Mouse (Mus musculus) liver, embryonic 15.5 days (tissue): ENCODE measurements around the gene Sdk2. TPM values are rescaled to one million over a fixed set of nuclear protein-coding genes. Genes with fewer than 3 reads are reported as not detected.

Experiments
- ATAC-seq: fragments of 200-750 bp; cut with Nextera tagmentation; 2 replicates; pipeline ENCODE4 v1.8.0; 2017; ENCODE audit warnings: moderate number of reproducible peaks, mild to moderate bottlenecking, moderate library complexity; ENCODE audit not compliant: insufficient read depth
- H3K27ac ChIP-seq: fragments of 300-500 bp; sonication (generic); replicated peaks from 2 replicates; pipeline ENCODE4 v1.5.1; 2015; ENCODE audit warnings: mild to moderate bottlenecking, inconsistent platforms
- H3K27me3 ChIP-seq: fragments of 300-500 bp; sonication (generic); 2 replicates; pipeline ENCODE4 v1.6.1; 2015; ENCODE audit warnings: mild to moderate bottlenecking, inconsistent platforms
- H3K36me3 ChIP-seq: fragments of 300-500 bp; sonication (generic); replicated peaks from 2 replicates; pipeline ENCODE4 v1.6.1; 2015; ENCODE audit warnings: moderate library complexity, mild to moderate bottlenecking, inconsistent platforms
- H3K4me1 ChIP-seq: fragments of 300-500 bp; sonication (generic); replicated peaks from 2 replicates; pipeline ENCODE4 v1.6.1; 2015; ENCODE audit warnings: inconsistent platforms
- H3K4me2 ChIP-seq: fragments of 300-500 bp; sonication (generic); 2 replicates; pipeline ENCODE4 v1.6.1; 2015; ENCODE audit warnings: moderate library complexity, mild to moderate bottlenecking, inconsistent platforms
- H3K4me3 ChIP-seq: fragments of 300-500 bp; sonication (generic); replicated peaks from 2 replicates; pipeline ENCODE4 v1.5.1; 2015; ENCODE audit warnings: mild to moderate bottlenecking, inconsistent platforms
- H3K9ac ChIP-seq: fragments of 300-500 bp; sonication (generic); 2 replicates; pipeline ENCODE4 v1.6.1; 2015; ENCODE audit warnings: moderate library complexity, mild to moderate bottlenecking, inconsistent platforms
- H3K9me3 ChIP-seq: fragments of 300-500 bp; sonication (generic); replicated peaks from 2 replicates; pipeline ENCODE4 v1.6.1; 2016; ENCODE audit warnings: inconsistent platforms
- WGBS: fragments of 180-500 bp; shearing (Covaris S2); methylation state at CpG from one replicate; pipeline ENCODE4 v1.1.7; 2015; ENCODE audit warnings: mixed read lengths; ENCODE audit not compliant: insufficient replicate concordance; 5-methylcytosine and 5-hydroxymethylcytosine counted together
- polyA plus RNA-seq: library from polyadenylated mRNA; unstranded; fragments of >200 nt; fragmentation: Nextera tagmentation; extraction: Ambion mirVana; gene quantifications from 2 replicates; pipeline ENCODE4 v1.2.1, GENCODE M21; 2015

The Sdk2 gene
- polyA plus RNA-seq: 0.20 and 0.29 TPM in 2 replicates

GRCm38 (mm10) chr11:114066951-114067762, at the start of gene Sdk2:
Gene Sdk2 (minus strand): TSS chr11:114067046.
- ATAC-seq: no peak; the same call in 1 of the 2 replicates
- no peak within 1 kb of the TSS for H3K27ac ChIP-seq

GRCm38 (mm10) chr11:114115077-114115476, 48.2 kb upstream of the Sdk2 start:
- no peaks in the 10 kb centered on the region for H3K9me3 ChIP-seq
- H3K27ac ChIP-seq: no peak overlapping the region
- 72% methylated on average over 13 of the region's 13 CpGs for WGBS
- no peaks in the 10 kb centered on the region for H3K4me1 ChIP-seq
- no peak overlapping the region for H3K4me3 ChIP-seq
- no peaks in the 10 kb centered on the region for H3K27me3 ChIP-seq
- no peak overlapping the region for H3K4me2 ChIP-seq
- H3K36me3 ChIP-seq: no peaks in the 10 kb centered on the region
- H3K9ac ChIP-seq: no peak overlapping the region
- ATAC-seq: no peak

More at GRCm38 (mm10) chr11:114066951-114067762, at the start of gene Sdk2:
- 3% methylated on average over 52 of the region's 52 CpGs for WGBS
- Histone ChIP-seq H3K4me2 (peak within 1 kb of the TSS; percentile 66), H3K27me3 (peaks cover 71% of the 10 kb centered on the region), H3K9me3 (no peaks in the 10 kb centered on the region), H3K36me3 (no peaks in the 10 kb centered on the region), H3K4me3 (peak within 1 kb of the TSS; percentile 44), H3K4me1 (no peaks in the 10 kb centered on the region), H3K9ac (no peak within 1 kb of the TSS; the same call in 1 of the 2 replicates)

GRCm38 (mm10) chr11:114114674-114115073, 47.8 kb upstream of the Sdk2 start:
- no peaks in the 10 kb centered on the region for H3K9me3 ChIP-seq
- H3K4me1 ChIP-seq: no peaks in the 10 kb centered on the region
- H3K4me3 ChIP-seq: no peak overlapping the region
- H3K27ac ChIP-seq: no peak overlapping the region
- no peak for ATAC-seq
- WGBS: 65% methylated on average over 12 of the region's 12 CpGs
- no peaks in the 10 kb centered on the region for H3K36me3 ChIP-seq
- no peak overlapping the region for H3K9ac ChIP-seq
- H3K27me3 ChIP-seq: no peaks in the 10 kb centered on the region
- no peak overlapping the region for H3K4me2 ChIP-seq

GRCm38 (mm10) chr11:114110851-114111250, 44.0 kb upstream of the Sdk2 start:
- no peaks in the 10 kb centered on the region for H3K36me3 ChIP-seq
- H3K27ac ChIP-seq: no peak overlapping the region
- H3K9ac ChIP-seq: no peak overlapping the region
- ATAC-seq: no peak
- WGBS: 48% methylated on average over 3 of the region's 3 CpGs
- H3K4me2 ChIP-seq: no peak overlapping the region
- H3K27me3 ChIP-seq: no peaks in the 10 kb centered on the region
- no peaks in the 10 kb centered on the region for H3K9me3 ChIP-seq
- no peaks in the 10 kb centered on the region for H3K4me1 ChIP-seq
- no peak overlapping the region for H3K4me3 ChIP-seq

GRCm38 (mm10) chr11:114093636-114094035, 26.8 kb upstream of the Sdk2 start:
- Histone ChIP-seq H3K27ac (no peak overlapping the region), H3K9ac (no peak overlapping the region), H3K9me3 (no peaks in the 10 kb centered on the region), H3K4me2 (no peak overlapping the region), H3K4me3 (no peak overlapping the region), H3K27me3 (no peaks in the 10 kb centered on the region), H3K4me1 (no peaks in the 10 kb centered on the region), H3K36me3 (no peaks in the 10 kb centered on the region)
- ATAC-seq: no peak
- 64% methylated on average over 7 of the region's 7 CpGs for WGBS

- WGBS: 40% methylated on average over 7 of the region's 7 CpGs
- ATAC-seq: no peak
- Histone ChIP-seq H3K9me3 (no peaks in the 10 kb centered on the region), H3K4me3 (no peak overlapping the region), H3K9ac (no peak overlapping the region), H3K27ac (no peak overlapping the region), H3K4me2 (no peak overlapping the region), H3K36me3 (no peaks in the 10 kb centered on the region), H3K27me3 (no peaks in the 10 kb centered on the region), H3K4me1 (no peaks in the 10 kb centered on the region)
Measured at GRCm38 (mm10) chr11:114093175-114093574, 26.3 kb upstream of the Sdk2 start.

- no peak for ATAC-seq
- H3K4me3 ChIP-seq: no peak overlapping the region
- 70% methylated on average over 9 of the region's 9 CpGs for WGBS
- no peak overlapping the region for H3K9ac ChIP-seq
- no peak overlapping the region for H3K27ac ChIP-seq
- no peak overlapping the region for H3K4me2 ChIP-seq
- H3K27me3 ChIP-seq: no peaks in the 10 kb centered on the region
- no peaks in the 10 kb centered on the region for H3K4me1 ChIP-seq
- no peaks in the 10 kb centered on the region for H3K9me3 ChIP-seq
- no peaks in the 10 kb centered on the region for H3K36me3 ChIP-seq
Measured at GRCm38 (mm10) chr11:114080606-114081005, 13.8 kb upstream of the Sdk2 start.

- peak overlapping the region; percentile 23; the same call in 1 of the 2 replicates for H3K4me3 ChIP-seq
- no peak overlapping the region for H3K9ac ChIP-seq
- 55% methylated on average over 10 of the region's 10 CpGs for WGBS
- no peaks in the 10 kb centered on the region for H3K36me3 ChIP-seq
- peak overlapping the region; percentile 25 for H3K4me2 ChIP-seq
- ATAC-seq: no peak
- H3K9me3 ChIP-seq: no peaks in the 10 kb centered on the region
- H3K4me1 ChIP-seq: no peaks in the 10 kb centered on the region
- no peak overlapping the region for H3K27ac ChIP-seq
- H3K27me3 ChIP-seq: peaks cover 21% of the 10 kb centered on the region
Measured at GRCm38 (mm10) chr11:114072644-114073043, 5.8 kb upstream of the Sdk2 start.

GRCm38 (mm10) chr11:114071998-114072397, 5.2 kb upstream of the Sdk2 start:
- ATAC-seq: no peak
- H3K9me3 ChIP-seq: no peaks in the 10 kb centered on the region
- no peaks in the 10 kb centered on the region for H3K4me1 ChIP-seq
- no peak overlapping the region for H3K27ac ChIP-seq
- WGBS: 24% methylated on average over 8 of the region's 8 CpGs
- H3K27me3 ChIP-seq: peaks cover 27% of the 10 kb centered on the region
- H3K4me2 ChIP-seq: peak overlapping the region; percentile 25
- H3K4me3 ChIP-seq: 0 out of 2 replicates have a peak overlapping the region, but pooled peaks have one; percentile 23
- no peaks in the 10 kb centered on the region for H3K36me3 ChIP-seq
- no peak overlapping the region for H3K9ac ChIP-seq

GRCm38 (mm10) chr11:114070881-114071280, 4.0 kb upstream of the Sdk2 start:
- WGBS: 49% methylated on average over 6 of the region's 6 CpGs
- H3K27me3 ChIP-seq: peaks cover 39% of the 10 kb centered on the region
- H3K9me3 ChIP-seq: no peaks in the 10 kb centered on the region
- ATAC-seq: no peak
- no peak overlapping the region for H3K4me2 ChIP-seq
- no peak overlapping the region for H3K4me3 ChIP-seq
- H3K4me1 ChIP-seq: no peaks in the 10 kb centered on the region
- no peaks in the 10 kb centered on the region for H3K36me3 ChIP-seq
- no peak overlapping the region for H3K27ac ChIP-seq
- H3K9ac ChIP-seq: no peak overlapping the region

GRCm38 (mm10) chr11:114070131-114070530, 3.3 kb upstream of the Sdk2 start:
- Histone ChIP-seq H3K4me2 (no peak overlapping the region), H3K27me3 (peaks cover 46% of the 10 kb centered on the region), H3K9ac (no peak overlapping the region), H3K4me3 (no peak overlapping the region), H3K36me3 (no peaks in the 10 kb centered on the region), H3K4me1 (no peaks in the 10 kb centered on the region), H3K27ac (no peak overlapping the region), H3K9me3 (no peaks in the 10 kb centered on the region)
- 56% methylated on average over 8 of the region's 8 CpGs for WGBS
- no peak for ATAC-seq
